Mouse (Mus musculus) left cerebral cortex, postnatal 4 days (tissue): ENCODE measurements at regions not wholly inside any gene's neighbourhood (a gene's known extent, or its start where the extent isn't known, plus 50 kb on each side); places are given as distances from the start of the nearest gene placed in this dataset.

Experiments
- DNase-seq: peaks from one replicate; pipeline ENCODE4 v3.0.0-alpha.2; 2022
- intact Hi-C: fragments of 180-260 bp; cut with DNase I; formaldehyde crosslinking; loops from one replicate; pipeline ENCODE4 v1.15.1; 2025

GRCm38 (mm10) chr3:137482546-137482945 is 138.9 kb upstream of the Ddit4l start:
- intact Hi-C loops = no loop called here
- DNase-seq = no peak

GRCm38 (mm10) chr3:137482971-137483370 is 138.4 kb upstream of the Ddit4l start:
- intact Hi-C loops = no loop called here
- DNase-seq = no peak

GRCm38 (mm10) chr3:137489592-137489991 is 131.8 kb upstream of the Ddit4l start:
- DNase-seq = no peak
- intact Hi-C loops = no loop called here

- DNase-seq = no peak
- intact Hi-C loops = no loop called here
Measured at GRCm38 (mm10) chr3:137491508-137492019, 129.8 kb upstream of the Ddit4l start.

- intact Hi-C loops = no loop called here
- DNase-seq = no peak
Measured at GRCm38 (mm10) chr3:137498343-137498742, 123.1 kb upstream of the Ddit4l start.

- intact Hi-C loops = no loop called here
- no peak for DNase-seq
Measured at GRCm38 (mm10) chr3:137511283-137511682, 110.1 kb upstream of the Ddit4l start.

GRCm38 (mm10) chr3:137512411-137512810 is 109.0 kb upstream of the Ddit4l start:
- no peak for DNase-seq
- intact Hi-C loops = no loop called here

GRCm38 (mm10) chr3:137513026-137513425 is 108.4 kb upstream of the Ddit4l start:
- intact Hi-C loops = no loop called here
- DNase-seq = peak; percentile 32

GRCm38 (mm10) chr3:137514238-137514637 is 107.2 kb upstream of the Ddit4l start:
- intact Hi-C loops = no loop called here

GRCm38 (mm10) chr3:137517433-137517832 is 104.0 kb upstream of the Ddit4l start:
- DNase-seq = no peak
- intact Hi-C loops = no loop called here

More at GRCm38 (mm10) chr3:137514238-137514637, 107.2 kb upstream of the Ddit4l start:
- DNase-seq = no peak

- intact Hi-C loops = no loop called here
- no peak for DNase-seq
Measured at GRCm38 (mm10) chr3:137520191-137520590, 101.2 kb upstream of the Ddit4l start.

GRCm38 (mm10) chr3:137525606-137526575 is 95.5 kb upstream of the Ddit4l start:
- DNase-seq = no peak
- intact Hi-C loops = no loop called here

GRCm38 (mm10) chr3:137529592-137529960 is 91.8 kb upstream of the Ddit4l start:
- DNase-seq = no peak
- intact Hi-C loops = no loop called here

GRCm38 (mm10) chr3:137529961-137530609 is 91.3 kb upstream of the Ddit4l start:
- no peak for DNase-seq
- intact Hi-C loops = no loop called here

- intact Hi-C loops = no loop called here
- no peak for DNase-seq
Measured at GRCm38 (mm10) chr3:137541666-137542065, 79.7 kb upstream of the Ddit4l start.

GRCm38 (mm10) chr3:137542343-137542742 is 79.1 kb upstream of the Ddit4l start:
- DNase-seq = no peak
- intact Hi-C loops = no loop called here

- DNase-seq = peak; percentile 53
- intact Hi-C loops = no loop called here
Measured at GRCm38 (mm10) chr3:137547414-137547877, 74.0 kb upstream of the Ddit4l start.

- DNase-seq = peak; percentile 10
- intact Hi-C loops = no loop called here
Measured at GRCm38 (mm10) chr3:137547938-137548337, 73.5 kb upstream of the Ddit4l start.

GRCm38 (mm10) chr3:137550708-137551107 is 70.7 kb upstream of the Ddit4l start:
- intact Hi-C loops = no loop called here
- no peak for DNase-seq

- intact Hi-C loops = no loop called here
Measured at GRCm38 (mm10) chr3:137552472-137553336, 68.7 kb upstream of the Ddit4l start.

More at GRCm38 (mm10) chr3:137552472-137553336, 68.7 kb upstream of the Ddit4l start:
- DNase-seq = no peak
